Mouse (Mus musculus) lung, embryonic 15.5 days (tissue): ENCODE measurements at regions not wholly inside any gene's neighbourhood (a gene's known extent, or its start where the extent isn't known, plus 50 kb on each side); places are given as distances from the start of the nearest gene placed in this dataset.

ENCODE experiments used
- ATAC-seq: fragments of 200-750 bp; cut with Nextera tagmentation; 2 replicates; pipeline ENCODE4 v1.8.0; 2017; ENCODE audit warnings: moderate number of reproducible peaks, borderline replicate concordance; ENCODE audit not compliant: low FRiP score, low TSS enrichment; ENCODE audit errors: extremely low read depth
- H3K27ac ChIP-seq: fragments of 300-500 bp; sonication (generic); 2 replicates; pipeline ENCODE4 v1.5.1; 2015; ENCODE audit warnings: moderate library complexity, mild to moderate bottlenecking, inconsistent platforms
- H3K27me3 ChIP-seq: fragments of 300-500 bp; sonication (generic); 2 replicates; pipeline ENCODE4 v1.6.1; 2015; ENCODE audit warnings: inconsistent platforms
- H3K36me3 ChIP-seq: fragments of 300-500 bp; sonication (generic); 2 replicates; pipeline ENCODE4 v1.6.1; 2015; ENCODE audit warnings: inconsistent platforms
- H3K4me1 ChIP-seq: fragments of 300-500 bp; sonication (generic); 2 replicates; pipeline ENCODE4 v1.6.1; 2015; ENCODE audit warnings: inconsistent platforms
- H3K4me2 ChIP-seq: fragments of 300-500 bp; sonication (generic); 2 replicates; pipeline ENCODE4 v1.6.1; 2015; ENCODE audit warnings: inconsistent platforms, mild to moderate bottlenecking, moderate library complexity
- H3K4me3 ChIP-seq: fragments of 300-500 bp; sonication (generic); 2 replicates; pipeline ENCODE4 v1.5.1; 2015; ENCODE audit warnings: mild to moderate bottlenecking, inconsistent platforms
- H3K9ac ChIP-seq: fragments of 300-500 bp; sonication (generic); 2 replicates; pipeline ENCODE4 v1.6.1; 2015; ENCODE audit warnings: inconsistent platforms
- H3K9me3 ChIP-seq: fragments of 300-500 bp; sonication (generic); 2 replicates; pipeline ENCODE4 v1.6.1; 2016; ENCODE audit warnings: inconsistent platforms
- WGBS: fragments of 180-500 bp; shearing (Covaris S2); methylation state at CpG from one replicate; pipeline ENCODE4 v1.1.7; 2015; 5-methylcytosine and 5-hydroxymethylcytosine counted together

DNA sequence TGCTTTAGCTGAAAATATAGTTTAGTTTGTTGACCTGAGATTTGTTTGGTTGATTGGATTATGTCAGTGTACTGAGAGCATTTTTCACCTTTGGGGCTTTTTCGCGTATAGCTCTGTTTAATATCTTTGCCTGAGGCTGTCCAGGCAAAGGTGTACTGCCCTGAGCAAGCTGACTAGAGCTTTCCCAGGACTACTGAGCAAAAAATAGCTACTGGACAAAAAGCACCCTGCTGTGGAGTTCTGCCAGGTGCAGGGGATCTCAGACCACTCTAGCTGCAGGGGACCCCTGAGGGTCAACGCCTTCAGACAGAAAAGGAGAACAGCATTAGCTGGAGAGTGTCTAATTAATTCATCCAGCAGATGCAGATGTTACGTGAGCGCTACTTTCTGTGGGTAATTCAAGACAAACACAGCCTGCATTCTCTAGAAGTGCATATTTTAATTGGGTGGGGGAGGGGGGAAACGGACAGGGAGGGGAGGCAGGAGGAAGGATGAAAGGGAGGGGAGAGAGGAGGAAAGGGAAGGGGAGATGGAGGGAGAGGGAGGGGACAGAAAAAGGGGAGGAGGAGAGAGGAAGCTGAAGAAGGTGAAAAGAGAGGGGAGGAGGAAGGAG lies 61.7 kb downstream of the Thnsl1 start:
- Histone ChIP-seq H3K4me2 (no peak overlapping the region), H3K9me3 (no peaks in the 10 kb centered on the region), H3K4me3 (no peak overlapping the region), H3K4me1 (0 out of 2 replicates have a peak, but pooled peaks cover 18% of the 10 kb centered on the region), H3K27me3 (no peaks in the 10 kb centered on the region), H3K36me3 (no peaks in the 10 kb centered on the region), H3K27ac (no peak overlapping the region), H3K9ac (no peak overlapping the region)
- ATAC-seq: peak; percentile 23; the same call in 1 of the 2 replicates
- WGBS: 24% methylated on average over 6 of the region's 6 CpGs

- no peak overlapping the region for H3K27ac ChIP-seq
- no peak overlapping the region for H3K4me2 ChIP-seq
- H3K27me3 ChIP-seq: no peaks in the 10 kb centered on the region
- 0 out of 2 replicates have a peak, but pooled peaks cover 8% of the 10 kb centered on the region for H3K4me1 ChIP-seq
- H3K4me3 ChIP-seq: no peak overlapping the region
- no peak; the same call in 1 of the 2 replicates for ATAC-seq
- no peaks in the 10 kb centered on the region for H3K36me3 ChIP-seq
- WGBS: 49% methylated on average over 12 of the region's 12 CpGs
- H3K9me3 ChIP-seq: no peaks in the 10 kb centered on the region
- H3K9ac ChIP-seq: no peak overlapping the region
Measured at GRCm38 (mm10) chr2:21269989-21270846, 64.7 kb downstream of the Thnsl1 start.

DNA sequence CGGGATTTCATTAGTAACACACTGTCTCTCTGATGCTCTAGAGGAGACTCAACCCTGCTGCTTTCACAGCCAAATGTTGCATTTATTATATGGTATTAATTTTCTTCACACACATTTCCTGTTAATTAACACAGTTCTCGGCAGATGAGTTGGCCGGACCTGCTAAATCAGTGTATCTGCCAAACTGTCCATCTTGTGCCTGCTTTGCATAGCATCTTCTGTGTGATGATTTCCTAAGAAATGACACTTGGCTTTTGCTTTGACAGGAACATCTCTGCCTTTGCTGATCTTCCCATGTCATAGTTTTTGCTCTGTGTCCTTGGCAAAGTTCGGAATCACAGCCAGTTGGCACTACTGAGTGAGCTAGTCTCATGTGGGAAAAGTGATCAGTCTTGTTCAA lies 67.9 kb downstream of the Thnsl1 start:
- ATAC-seq: no peak
- Histone ChIP-seq H3K27me3 (no peaks in the 10 kb centered on the region), H3K4me3 (no peak overlapping the region), H3K36me3 (no peaks in the 10 kb centered on the region), H3K9ac (no peak overlapping the region), H3K4me2 (no peak overlapping the region), H3K4me1 (0 out of 2 replicates have a peak, but pooled peaks cover 8% of the 10 kb centered on the region), H3K9me3 (no peaks in the 10 kb centered on the region), H3K27ac (no peak overlapping the region)
- WGBS: 89% methylated on average over 4 of the region's 4 CpGs

GRCm38 (mm10) chr2:21275315-21275714 lies 69.8 kb downstream of the Thnsl1 start:
- no peak for ATAC-seq
- 86% methylated on average over 4 of the region's 4 CpGs for WGBS
- H3K4me1 ChIP-seq: 0 out of 2 replicates have a peak, but pooled peaks cover 2% of the 10 kb centered on the region

DNA sequence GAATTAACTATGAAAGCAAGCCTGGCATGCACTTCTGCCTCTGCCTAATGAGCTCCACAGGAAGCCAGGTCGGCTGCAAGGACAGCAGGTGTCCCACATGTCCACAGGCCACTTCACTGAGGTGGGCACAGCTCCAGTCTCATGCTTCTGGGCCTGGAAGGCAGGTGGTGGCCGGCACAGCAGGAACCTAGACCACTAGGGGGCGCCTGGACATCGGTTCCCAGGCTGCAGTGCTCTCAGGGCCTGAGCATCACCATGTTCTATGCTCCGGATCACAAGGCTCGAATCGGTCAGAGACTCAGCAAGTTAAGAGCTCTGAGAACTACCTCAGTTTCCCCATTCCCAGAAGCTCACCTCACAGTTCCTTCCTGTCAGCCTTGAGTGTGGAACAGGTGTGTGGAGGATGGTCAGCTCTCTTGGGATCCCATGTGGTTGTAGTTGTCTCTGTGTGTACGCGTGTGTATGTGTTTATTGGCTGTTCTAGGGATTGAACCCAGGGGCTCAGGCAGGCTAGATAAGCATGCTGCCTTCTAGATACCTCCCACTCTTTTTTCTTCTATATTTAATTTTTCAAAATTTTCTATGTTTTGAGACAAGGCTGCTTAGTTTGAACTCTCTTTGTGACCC lies 75.4 kb downstream of the Thnsl1 start:
- Histone ChIP-seq H3K36me3 (no peaks in the 10 kb centered on the region), H3K27ac (no peak overlapping the region), H3K9ac (no peak overlapping the region), H3K4me2 (no peak overlapping the region), H3K4me3 (no peak overlapping the region), H3K27me3 (no peaks in the 10 kb centered on the region), H3K4me1 (no peaks in the 10 kb centered on the region), H3K9me3 (no peaks in the 10 kb centered on the region)
- WGBS: 29% methylated on average over 9 of the region's 9 CpGs
- ATAC-seq: peak; percentile 42; the same call in 1 of the 2 replicates

More at GRCm38 (mm10) chr2:21275315-21275714, 69.8 kb downstream of the Thnsl1 start:
- no peak overlapping the region for H3K9ac ChIP-seq
- no peak overlapping the region for H3K27ac ChIP-seq
- H3K4me2 ChIP-seq: no peak overlapping the region
- no peak overlapping the region for H3K4me3 ChIP-seq
- no peaks in the 10 kb centered on the region for H3K36me3 ChIP-seq
- no peaks in the 10 kb centered on the region for H3K9me3 ChIP-seq
- H3K27me3 ChIP-seq: no peaks in the 10 kb centered on the region

DNA sequence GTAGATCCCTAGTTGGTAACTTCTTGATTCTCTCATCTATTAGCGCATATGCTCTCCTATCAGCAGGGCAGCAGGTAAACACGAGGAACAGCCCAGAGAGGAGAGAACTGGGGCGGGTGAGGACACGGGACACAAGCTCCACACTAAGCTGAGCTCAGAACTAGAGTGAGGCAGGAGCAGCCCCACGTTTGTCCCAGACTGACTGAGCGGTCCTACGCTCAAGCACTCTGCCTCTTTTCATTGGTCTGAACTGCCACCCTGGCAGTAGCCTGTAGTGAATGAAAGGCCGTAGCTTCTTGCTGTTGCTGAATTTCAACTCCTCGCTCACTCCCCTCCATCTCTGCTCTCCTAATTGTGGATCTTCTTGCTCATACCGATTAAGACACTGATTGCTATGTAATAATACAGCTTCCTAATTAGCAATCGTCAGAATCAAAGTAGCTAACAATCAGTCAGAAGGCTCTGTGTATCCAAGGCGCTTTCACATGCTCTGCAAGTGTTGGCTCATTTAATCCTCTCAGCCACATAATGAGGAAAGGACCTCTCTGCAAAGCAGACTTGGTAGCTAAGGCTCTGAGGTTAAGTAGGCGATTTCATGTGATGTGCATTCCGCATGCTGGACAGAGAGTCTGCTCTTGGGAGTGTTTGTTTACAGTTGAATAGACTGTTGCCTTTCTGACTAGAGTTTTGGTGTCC lies 77.1 kb downstream of the Thnsl1 start:
- H3K36me3 ChIP-seq: no peaks in the 10 kb centered on the region
- no peak for ATAC-seq
- H3K4me2 ChIP-seq: no peak overlapping the region
- 68% methylated on average over 14 of the region's 14 CpGs for WGBS
- H3K27me3 ChIP-seq: no peaks in the 10 kb centered on the region
- no peak overlapping the region for H3K27ac ChIP-seq
- no peaks in the 10 kb centered on the region for H3K9me3 ChIP-seq
- no peak overlapping the region for H3K9ac ChIP-seq
- no peak overlapping the region for H3K4me3 ChIP-seq
- H3K4me1 ChIP-seq: no peaks in the 10 kb centered on the region

GRCm38 (mm10) chr2:21284881-21285280 lies 79.4 kb downstream of the Thnsl1 start:
- Histone ChIP-seq H3K36me3 (no peaks in the 10 kb centered on the region), H3K4me3 (no peak overlapping the region), H3K27ac (no peak overlapping the region), H3K4me2 (no peak overlapping the region), H3K27me3 (no peaks in the 10 kb centered on the region), H3K9ac (no peak overlapping the region), H3K4me1 (no peaks in the 10 kb centered on the region), H3K9me3 (no peaks in the 10 kb centered on the region)
- ATAC-seq: no peak
- WGBS: 80% methylated on average over 3 of the region's 3 CpGs

DNA sequence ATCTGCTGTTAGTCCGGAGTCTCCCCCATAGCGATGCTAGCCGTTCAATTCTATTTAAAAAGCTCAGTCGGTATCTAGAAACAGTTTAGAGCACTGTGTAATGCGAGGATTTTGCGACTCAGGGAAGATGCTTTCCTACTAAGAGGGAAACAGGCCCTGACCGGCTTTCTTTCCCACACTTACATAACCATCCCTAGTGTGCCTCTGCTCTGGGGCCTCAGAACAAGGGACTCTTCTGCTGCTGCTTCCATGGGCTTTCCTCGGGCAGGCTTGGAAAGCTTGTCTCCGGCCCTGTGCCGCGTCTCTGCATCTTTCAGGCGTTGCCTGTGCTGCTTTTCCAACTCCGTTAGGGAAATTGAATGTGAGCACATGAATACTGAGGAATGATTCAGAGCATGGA lies 79.6 kb upstream of the Gpr158 start:
- Histone ChIP-seq H3K27me3 (no peaks in the 10 kb centered on the region), H3K9ac (no peak overlapping the region), H3K4me3 (no peak overlapping the region), H3K9me3 (no peaks in the 10 kb centered on the region), H3K27ac (no peak overlapping the region), H3K36me3 (no peaks in the 10 kb centered on the region), H3K4me1 (no peaks in the 10 kb centered on the region), H3K4me2 (no peak overlapping the region)
- 80% methylated on average over 13 of the region's 13 CpGs for WGBS
- ATAC-seq: no peak

- 67% methylated on average over 2 of the region's 2 CpGs for WGBS
- H3K36me3 ChIP-seq: no peaks in the 10 kb centered on the region
Measured at GRCm38 (mm10) chr2:21292669-21293151, 74.6 kb upstream of the Gpr158 start.

GRCm38 (mm10) chr2:21294002-21294401 lies 73.3 kb upstream of the Gpr158 start:
- Histone ChIP-seq H3K36me3 (no peaks in the 10 kb centered on the region), H3K9ac (no peak overlapping the region), H3K4me3 (no peak overlapping the region), H3K4me1 (no peaks in the 10 kb centered on the region), H3K27me3 (no peaks in the 10 kb centered on the region), H3K4me2 (no peak overlapping the region), H3K27ac (no peak overlapping the region), H3K9me3 (no peaks in the 10 kb centered on the region)
- 58% methylated on average over 2 of the region's 2 CpGs for WGBS
- no peak for ATAC-seq

More at GRCm38 (mm10) chr2:21292669-21293151, 74.6 kb upstream of the Gpr158 start:
- Histone ChIP-seq H3K9me3 (no peaks in the 10 kb centered on the region), H3K9ac (no peak overlapping the region), H3K4me3 (no peak overlapping the region), H3K4me2 (no peak overlapping the region), H3K27ac (no peak overlapping the region), H3K4me1 (no peaks in the 10 kb centered on the region), H3K27me3 (no peaks in the 10 kb centered on the region)
- no peak for ATAC-seq

- Histone ChIP-seq H3K4me1 (no peaks in the 10 kb centered on the region), H3K36me3 (no peaks in the 10 kb centered on the region), H3K4me2 (no peak overlapping the region), H3K9me3 (no peaks in the 10 kb centered on the region), H3K4me3 (no peak overlapping the region), H3K9ac (no peak overlapping the region), H3K27ac (peak overlapping the region; percentile 44; the same call in 1 of the 2 replicates), H3K27me3 (no peaks in the 10 kb centered on the region)
- ATAC-seq: peak; percentile 86
- WGBS: 52% methylated on average over 5 of the region's 5 CpGs
Measured at GRCm38 (mm10) chr2:21299681-21300080, 67.7 kb upstream of the Gpr158 start.
